ENCODE assay signal across 8 mouse cellular contexts in the genomic region with DNA sequence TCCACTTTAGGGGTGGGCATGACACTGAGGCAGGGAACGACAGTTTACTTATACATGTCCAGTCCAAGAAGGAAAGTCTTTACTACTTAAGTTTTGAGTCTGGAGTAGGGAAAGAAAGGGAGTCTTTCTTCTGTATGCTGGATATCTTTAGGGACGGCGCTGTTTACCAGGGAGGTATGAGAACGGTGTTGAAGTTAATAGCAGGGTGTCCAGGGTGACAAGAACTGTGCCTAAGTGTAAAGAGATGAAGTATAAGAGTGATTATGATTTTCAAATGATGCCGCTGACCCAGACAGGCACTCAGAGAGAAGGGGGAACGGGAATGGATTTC.
DNase-seq lines count a peak whose midpoint lies in the region; ATAC-seq lines count a peak whose summit lies in the region.

No protein-coding gene starts in this region.

- no peak for ATAC-seq in kidney, embryonic 14.5 days (ENCODE audit: low FRiP score, low TSS enrichment)
- no peak; the same call in 1 of the 2 replicates for ATAC-seq in embryonic facial prominence, embryonic 11.5 days (replicated peaks; ENCODE audit: insufficient number of reproducible peaks, low FRiP score, low TSS enrichment, low read depth)
- 0 out of 2 replicates have a peak, but pooled peaks have one; percentile 1 for ATAC-seq in hindbrain, embryonic 16.5 days
- ATAC-seq in midbrain, embryonic 14.5 days (ENCODE audit: low FRiP score, low TSS enrichment): no peak

- peak overlapping the region; percentile 62; the same call in 1 of the 2 replicates for H3K4me3 ChIP-seq in kidney, embryonic 14.5 days (ENCODE audit: low read length)
- peak overlapping the region; percentile 54; the same call in 1 of the 2 replicates for H3K4me3 ChIP-seq in embryonic facial prominence, embryonic 11.5 days (ENCODE audit: low read depth, low read length)
- H3K4me3 ChIP-seq in hindbrain, embryonic 16.5 days (ENCODE audit: low read length): peak overlapping the region; percentile 49
- H3K4me3 ChIP-seq in midbrain, embryonic 14.5 days (replicated peaks; ENCODE audit: low read depth, low read length): no peak overlapping the region

- H3K4me2 ChIP-seq in kidney, embryonic 14.5 days (replicated peaks; ENCODE audit: low read depth, low read length): peak overlapping the region; percentile 47
- peak overlapping the region; percentile 43 for H3K4me2 ChIP-seq in embryonic facial prominence, embryonic 11.5 days (ENCODE audit: low read depth, low read length)
- H3K4me2 ChIP-seq in hindbrain, embryonic 16.5 days (ENCODE audit: low read length): peak overlapping the region; percentile 74
- peak overlapping the region; percentile 64 for H3K4me2 ChIP-seq in midbrain, embryonic 14.5 days (ENCODE audit: low read length)

- no peaks in the 10 kb centered on the region for H3K9me3 ChIP-seq in kidney, embryonic 14.5 days (ENCODE audit: control insufficient read depth, low read length)
- no peaks in the 10 kb centered on the region for H3K9me3 ChIP-seq in embryonic facial prominence, embryonic 11.5 days (replicated peaks; ENCODE audit: control insufficient read depth, low read length)
- H3K9me3 ChIP-seq in hindbrain, embryonic 16.5 days (ENCODE audit: control insufficient read depth, low read length): no peaks in the 10 kb centered on the region; the same call in 1 of the 2 replicates
- no peaks in the 10 kb centered on the region for H3K9me3 ChIP-seq in midbrain, embryonic 14.5 days (ENCODE audit: control insufficient read depth, low read length)

- 39% methylated on average over 6 of the region's 6 CpGs for WGBS in kidney, embryonic 14.5 days
- WGBS in embryonic facial prominence, embryonic 11.5 days: 28% methylated on average over 6 of the region's 6 CpGs
- WGBS in hindbrain, embryonic 16.5 days: 30% methylated on average over 6 of the region's 6 CpGs
- WGBS in midbrain, embryonic 14.5 days: 22% methylated on average over 6 of the region's 6 CpGs

- no peaks in the 10 kb centered on the region; the same call in 1 of the 2 replicates for H3K4me1 ChIP-seq in kidney, embryonic 14.5 days (ENCODE audit: control insufficient read depth, insufficient read depth, low read length)
- H3K4me1 ChIP-seq in embryonic facial prominence, embryonic 11.5 days (ENCODE audit: control insufficient read depth, insufficient read depth, low read length): no peaks in the 10 kb centered on the region
- H3K4me1 ChIP-seq in hindbrain, embryonic 16.5 days (ENCODE audit: control insufficient read depth, insufficient read depth, low read depth, low read length): no peaks in the 10 kb centered on the region
- H3K4me1 ChIP-seq in midbrain, embryonic 14.5 days (ENCODE audit: control insufficient read depth, insufficient read depth, low read length): no peaks in the 10 kb centered on the region

- no peak for DNase-seq in kidney, adult 9 months
- DNase-seq in embryonic facial prominence, embryonic 11.5 days (ENCODE audit: low spot score): no peak
- DNase-seq in midbrain, embryonic 14.5 days: no peak
- no peak for DNase-seq in urinary bladder, postnatal 14 days (ENCODE audit: low spot score)
- DNase-seq in layer of hippocampus, adult 11-12 months (ENCODE audit: low spot score): no peak
- no peak for DNase-seq in spleen, postnatal 36 days (ENCODE audit: low spot score in 2 of 2)

- peak overlapping the region; percentile 77; the same call in 1 of the 2 replicates for H3K27ac ChIP-seq in kidney, embryonic 14.5 days (ENCODE audit: low read depth, low read length)
- no peak overlapping the region; the same call in 1 of the 2 replicates for H3K27ac ChIP-seq in embryonic facial prominence, embryonic 11.5 days (replicated peaks; ENCODE audit: low read depth, low read length)
- H3K27ac ChIP-seq in hindbrain, embryonic 16.5 days (ENCODE audit: low read depth, low read length): no peak overlapping the region
- H3K27ac ChIP-seq in midbrain, embryonic 14.5 days (replicated peaks; ENCODE audit: low read depth, low read length): no peak overlapping the region

- no peaks in the 10 kb centered on the region for H3K27me3 ChIP-seq in kidney, embryonic 14.5 days (ENCODE audit: control insufficient read depth, insufficient read depth, low read length)
- no peaks in the 10 kb centered on the region for H3K27me3 ChIP-seq in embryonic facial prominence, embryonic 11.5 days (ENCODE audit: control insufficient read depth, insufficient read depth, low read length)
- H3K27me3 ChIP-seq in hindbrain, embryonic 16.5 days (replicated peaks; ENCODE audit: control insufficient read depth, insufficient read depth, low read length): no peaks in the 10 kb centered on the region; the same call in 1 of the 2 replicates
- no peaks in the 10 kb centered on the region for H3K27me3 ChIP-seq in midbrain, embryonic 14.5 days (ENCODE audit: control insufficient read depth, insufficient read depth, low read length)

- H3K36me3 ChIP-seq in kidney, embryonic 14.5 days (ENCODE audit: control insufficient read depth, insufficient read depth, low read length): peaks cover 3% of the 10 kb centered on the region; the same call in 1 of the 2 replicates
- H3K36me3 ChIP-seq in embryonic facial prominence, embryonic 11.5 days (replicated peaks; ENCODE audit: control insufficient read depth, insufficient read depth, low read depth, low read length): no peaks in the 10 kb centered on the region; the same call in 1 of the 2 replicates
- no peaks in the 10 kb centered on the region for H3K36me3 ChIP-seq in hindbrain, embryonic 16.5 days (ENCODE audit: control insufficient read depth, insufficient read depth, low read length)
- H3K36me3 ChIP-seq in midbrain, embryonic 14.5 days (ENCODE audit: control insufficient read depth, insufficient read depth, low read length): no peaks in the 10 kb centered on the region

- H3K9ac ChIP-seq in kidney, embryonic 14.5 days (ENCODE audit: low read depth, low read length): peak overlapping the region; percentile 53; the same call in 1 of the 2 replicates
- H3K9ac ChIP-seq in embryonic facial prominence, embryonic 11.5 days (replicated peaks; ENCODE audit: low read length): peak overlapping the region; percentile 41
- no peak overlapping the region for H3K9ac ChIP-seq in hindbrain, embryonic 16.5 days (ENCODE audit: low read depth, low read length)
- no peak overlapping the region for H3K9ac ChIP-seq in midbrain, embryonic 14.5 days (replicated peaks; ENCODE audit: low read length)

Comparison
In these comparisons a context has a peak if more than half of its experiments do, and no peak if none do; other contexts are left out.
1. H3K9ac ChIP-seq: peak in kidney, embryonic 14.5 days (single experiment) and embryonic facial prominence, embryonic 11.5 days (single experiment); none in hindbrain, embryonic 16.5 days (single experiment) and midbrain, embryonic 14.5 days (single experiment).
2. Peak in every context shown above with its lines, with median percentiles within 50 percentile points of each other: H3K4me2 ChIP-seq.